Mouse (Mus musculus) neural tube, postnatal 0 days (tissue): ENCODE measurements around the gene Pqlc2. TPM values are rescaled to one million over a fixed set of nuclear protein-coding genes. Genes with fewer than 3 reads are reported as not detected.

ENCODE experiments used
- microRNA-seq: library from miRNA; unstranded; fragments of <30 nt; microRNA quantifications from one replicate; pipeline ENCODE4, GENCODE M21; 2016
- polyA plus RNA-seq: library from polyadenylated mRNA; unstranded; fragments of >200 nt; fragmentation: Nextera tagmentation; extraction: Ambion mirVana; gene quantifications from 2 replicates; pipeline ENCODE4 v1.2.1, GENCODE M21; 2015

Gene Pqlc2
- 16.0 and 17.9 TPM in 2 replicates for polyA plus RNA-seq

DNA sequence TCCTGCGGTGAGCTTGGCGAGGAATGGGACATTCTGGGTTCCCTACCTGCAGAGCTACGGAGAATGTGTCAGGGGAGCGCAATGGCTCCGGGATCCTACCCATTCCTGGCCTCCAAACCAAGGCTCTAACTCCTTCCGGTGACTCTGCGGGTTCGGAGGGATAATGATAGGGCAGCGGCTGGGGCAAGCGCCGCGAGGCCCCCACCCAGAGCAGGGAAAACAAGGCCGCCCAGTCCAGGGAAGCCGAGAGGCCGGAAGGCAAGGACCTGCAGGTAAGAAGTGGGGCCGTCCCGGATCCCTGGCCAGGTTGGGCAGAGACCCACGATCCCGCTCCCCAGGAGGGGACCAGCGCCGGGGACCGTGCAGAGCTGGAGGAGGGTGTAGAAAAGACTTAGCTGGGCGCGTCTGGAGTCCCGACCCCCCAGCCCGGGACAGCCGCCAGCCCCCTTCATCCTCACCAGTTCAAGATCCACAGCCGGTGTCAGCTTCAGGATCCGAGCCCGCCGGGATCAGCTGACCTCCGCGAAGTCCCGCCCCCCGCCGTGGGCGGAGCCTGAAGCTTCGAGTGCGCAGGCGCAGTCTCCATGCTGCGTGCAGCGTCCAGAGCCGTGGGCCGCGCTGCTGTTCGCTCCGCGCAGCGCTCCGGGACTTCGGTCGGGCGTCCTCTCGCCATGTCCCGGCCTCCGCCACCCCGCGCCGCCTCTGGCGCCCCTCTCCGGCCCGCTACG lies at the start of gene Pqlc2, which contains the start of gene Akr7a5:
TSS of gene Pqlc2 (minus strand) at position 538 of the 728 bp plus-strand sequence.
TSS of gene Akr7a5 (plus strand) at position 574 of the 728 bp plus-strand sequence.

DNA sequence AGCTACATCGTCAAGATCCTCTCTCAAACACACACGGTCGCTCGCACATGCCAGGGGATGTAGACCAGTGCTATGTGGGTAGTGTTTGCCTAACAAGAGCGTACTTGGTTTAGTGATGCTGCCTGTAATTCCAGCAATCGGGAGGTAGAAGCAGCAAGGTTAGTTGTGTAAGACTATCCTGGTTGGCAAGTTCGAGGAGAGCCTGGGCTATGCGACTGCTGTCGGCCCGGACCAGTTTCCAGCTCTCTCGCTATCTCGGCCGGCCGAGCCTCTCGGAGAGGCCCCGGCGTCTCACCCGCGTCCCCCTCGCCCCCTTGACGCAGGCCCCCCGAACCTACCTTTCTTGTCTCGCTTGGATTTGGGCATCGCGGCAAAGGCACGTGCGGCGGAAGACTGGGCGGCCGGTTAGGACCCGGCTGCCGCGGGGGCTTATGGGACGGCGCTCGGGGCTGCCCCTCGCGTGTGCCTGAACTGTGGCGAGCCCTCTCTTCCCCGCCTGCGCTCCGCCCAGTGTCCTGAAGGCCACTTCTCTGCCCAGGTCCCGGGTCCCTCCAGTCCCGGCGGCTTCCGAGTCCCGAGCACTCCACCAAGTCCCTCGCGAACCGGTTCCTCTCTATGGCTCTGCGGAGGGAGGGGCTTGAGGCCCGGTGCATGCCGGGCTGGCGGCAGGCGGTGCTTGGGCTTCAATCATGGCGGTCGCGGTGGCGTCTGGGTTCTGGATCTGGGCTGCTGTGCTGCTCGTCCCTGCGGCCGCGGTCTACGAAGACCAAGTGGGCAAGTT lies 41.6 kb upstream of the Pqlc2 start, which contains the start of the genes Mrto4, Emc1 and Ubr4:
TSS of gene Mrto4 (minus strand) at position 646 of the 781 bp plus-strand sequence.
TSS of gene Emc1 (plus strand) at position 657 of the 781 bp plus-strand sequence.
TSS of gene Ubr4 (plus strand) at position 679 of the 781 bp plus-strand sequence.

Small RNA genes within 50 kb of the gene (microRNA-seq; reads per million reads assigned to microRNA genes)
- not detected for gene Gm24245
- not detected for gene Gm25732

Other genes starting within 250 kb of the Pqlc2 start
- 1.3 and 1.8 TPM in 2 replicates for gene Htr6, start 235.1 kb downstream of the Pqlc2 start, polyA plus RNA-seq
- 74.7 and 98.3 TPM in 2 replicates for gene Nbl1, start 217.7 kb downstream of the Pqlc2 start, polyA plus RNA-seq
- gene Minos1, start 179.6 kb downstream of the Pqlc2 start, polyA plus RNA-seq, result 490 and 587 TPM in 2 replicates
- gene Capzb, start 117.8 kb downstream of the Pqlc2 start, polyA plus RNA-seq, result 298 and 301 TPM in 2 replicates
- gene Akr7a5, start within 50 bp of the Pqlc2 start, polyA plus RNA-seq, result 72.8 and 74.2 TPM in 2 replicates
- gene Mrto4, start 41.9 kb upstream of the Pqlc2 start, polyA plus RNA-seq, result 68.1 and 73.3 TPM in 2 replicates
- gene Emc1, start 41.9 kb upstream of the Pqlc2 start, polyA plus RNA-seq, result 38.8 and 44.1 TPM in 2 replicates
- gene Ubr4, start 41.9 kb upstream of the Pqlc2 start, polyA plus RNA-seq, result 68.8 and 82.2 TPM in 2 replicates
- gene Iffo2, start 219.8 kb upstream of the Pqlc2 start, polyA plus RNA-seq, result 8.7 and 10.3 TPM in 2 replicates